Mouse (Mus musculus) intestine, embryonic 16.5 days (tissue): Measurements from ENCODE around the gene Vnn3. TPM values are rescaled to one million over a fixed set of nuclear protein-coding genes. Genes with fewer than 3 reads are reported as not detected.

ENCODE experiments used
- ATAC-seq: fragments of 200-750 bp; cut with Nextera tagmentation; 2 replicates; pipeline ENCODE4 v1.8.0; 2017; ENCODE audit warnings: moderate TSS enrichment, moderate library complexity
- H3K27ac ChIP-seq: fragments of 300-500 bp; sonication (generic); 2 replicates; pipeline ENCODE4 v1.5.1; 2014; ENCODE audit warnings: mild to moderate bottlenecking, low read length
- H3K27me3 ChIP-seq: fragments of 300-500 bp; sonication (generic); replicated peaks from 2 replicates; pipeline ENCODE4 v1.6.1; 2014; ENCODE audit warnings: low read length, control low read depth, mixed read lengths; ENCODE audit not compliant: control insufficient read depth, insufficient read depth
- H3K36me3 ChIP-seq: fragments of 300-500 bp; sonication (generic); 2 replicates; pipeline ENCODE4 v1.6.1; 2014; ENCODE audit warnings: low read length, control low read depth; ENCODE audit not compliant: control insufficient read depth, insufficient read depth
- H3K4me1 ChIP-seq: fragments of 300-500 bp; sonication (generic); 2 replicates; pipeline ENCODE4 v1.6.1; 2014; ENCODE audit warnings: low read length, control low read depth, mixed read lengths; ENCODE audit not compliant: control insufficient read depth, insufficient read depth
- H3K4me2 ChIP-seq: fragments of 300-500 bp; sonication (generic); 2 replicates; pipeline ENCODE4 v1.6.1; 2014; ENCODE audit warnings: low read depth, low read length, control low read depth
- H3K4me3 ChIP-seq: fragments of 300-500 bp; sonication (generic); 2 replicates; pipeline ENCODE4 v1.5.1; 2014; ENCODE audit warnings: mild to moderate bottlenecking, low read length
- H3K9ac ChIP-seq: fragments of 300-500 bp; sonication (generic); 2 replicates; pipeline ENCODE4 v1.6.1; 2014; ENCODE audit warnings: low read depth, low read length
- H3K9me3 ChIP-seq: fragments of 300-500 bp; sonication (generic); 2 replicates; pipeline ENCODE4 v1.6.1; 2016; ENCODE audit warnings: low read length, control low read depth; ENCODE audit not compliant: control insufficient read depth
- WGBS: fragments of 180-500 bp; shearing (Covaris S2); extraction: QIAGEN DNeasy Blood & Tissue Kit; methylation state at CpG from one replicate; pipeline ENCODE4 v1.1.7; 2014; 5-methylcytosine and 5-hydroxymethylcytosine counted together
- polyA plus RNA-seq: library from polyadenylated mRNA; unstranded; fragments of >200 nt; fragmentation: Nextera tagmentation; extraction: Ambion mirVana; gene quantifications from 2 replicates; pipeline ENCODE4 v1.2.1, GENCODE M21; 2015

Vnn3 gene
- polyA plus RNA-seq, 1 experiment from 2014 or later, result 0.21 TPM

- Histone ChIP-seq H3K27me3 (no peaks in the 10 kb centered on the region), H3K9me3 (no peaks in the 10 kb centered on the region), H3K27ac (no peak overlapping the region), H3K4me2 (no peak overlapping the region), H3K4me1 (no peaks in the 10 kb centered on the region), H3K36me3 (no peaks in the 10 kb centered on the region), H3K4me3 (no peak overlapping the region), H3K9ac (no peak overlapping the region)
- no peak for ATAC-seq
- WGBS, result 90% methylated on average over 1 of the region's 1 CpGs
Measured at GRCm38 (mm10) chr10:23884910-23885309, 33.6 kb downstream of the Vnn3 start.

GRCm38 (mm10) chr10:23886060-23886459, 34.8 kb downstream of the Vnn3 start:
- Histone ChIP-seq H3K9me3 (no peaks in the 10 kb centered on the region), H3K9ac (no peak overlapping the region), H3K27ac (no peak overlapping the region), H3K36me3 (no peaks in the 10 kb centered on the region), H3K4me3 (no peak overlapping the region), H3K27me3 (no peaks in the 10 kb centered on the region), H3K4me2 (no peak overlapping the region), H3K4me1 (no peaks in the 10 kb centered on the region)
- whole genome bisulfite sequencing, result 81% methylated on average over 3 of the region's 3 CpGs
- ATAC-seq, result no peak

- ATAC-seq, result no peak
- WGBS, result 84% methylated on average over 1 of the region's 1 CpGs
Measured at GRCm38 (mm10) chr10:23892987-23893386, 41.7 kb downstream of the Vnn3 start.

GRCm38 (mm10) chr10:23894601-23895349, 43.5 kb downstream of the Vnn3 start, which contains the start of gene Vnn1:
Gene Vnn1, plus strand, starts transcription at chr10:23894688.
- H3K27ac ChIP-seq, result no peak within 1 kb of the TSS
- peak within 1 kb of the TSS; percentile 49 for H3K9ac ChIP-seq
- H3K36me3 ChIP-seq, result no peaks in the 10 kb centered on the region
- 19% methylated on average over 21 of the region's 21 CpGs for WGBS
- H3K27me3 ChIP-seq, result no peaks in the 10 kb centered on the region
- peak within 1 kb of the TSS; percentile 61 for H3K4me2 ChIP-seq
- H3K4me1 ChIP-seq, result 0 out of 2 replicates have a peak, but pooled peaks cover 2% of the 10 kb centered on the region
- H3K9me3 ChIP-seq, result no peaks in the 10 kb centered on the region
- peak; percentile 72 for ATAC-seq
- H3K4me3 ChIP-seq, result peak within 1 kb of the TSS; percentile 39

More at GRCm38 (mm10) chr10:23892987-23893386, 41.7 kb downstream of the Vnn3 start:
- H3K9me3 ChIP-seq, result no peaks in the 10 kb centered on the region
- no peak overlapping the region for H3K9ac ChIP-seq
- H3K27ac ChIP-seq, result no peak overlapping the region
- no peak overlapping the region for H3K4me3 ChIP-seq
- no peaks in the 10 kb centered on the region for H3K36me3 ChIP-seq
- H3K4me2 ChIP-seq, result no peak overlapping the region
- H3K4me1 ChIP-seq, result 0 out of 2 replicates have a peak, but pooled peaks cover 2% of the 10 kb centered on the region
- no peaks in the 10 kb centered on the region for H3K27me3 ChIP-seq

- Histone ChIP-seq H3K4me2 (no peak overlapping the region), H3K9ac (no peak overlapping the region), H3K9me3 (no peaks in the 10 kb centered on the region), H3K27ac (no peak overlapping the region), H3K36me3 (no peaks in the 10 kb centered on the region), H3K4me3 (no peak overlapping the region), H3K27me3 (no peaks in the 10 kb centered on the region), H3K4me1 (0 out of 2 replicates have a peak, but pooled peaks cover 2% of the 10 kb centered on the region)
- WGBS, result 68% methylated on average over 7 of the region's 7 CpGs
- ATAC-seq, result no peak
Measured at GRCm38 (mm10) chr10:23895376-23895775, 44.1 kb downstream of the Vnn3 start.

- H3K4me1 ChIP-seq, result no peaks in the 10 kb centered on the region
- no peak overlapping the region for H3K4me3 ChIP-seq
- H3K27me3 ChIP-seq, result no peaks in the 10 kb centered on the region
- no peak overlapping the region for H3K4me2 ChIP-seq
- WGBS, result 88% methylated on average over 3 of the region's 3 CpGs
- ATAC-seq, result no peak
- H3K9ac ChIP-seq, result no peak overlapping the region
- H3K9me3 ChIP-seq, result no peaks in the 10 kb centered on the region
- H3K36me3 ChIP-seq, result no peaks in the 10 kb centered on the region
- H3K27ac ChIP-seq, result no peak overlapping the region
Measured at GRCm38 (mm10) chr10:23901119-23901518, 49.9 kb downstream of the Vnn3 start.

- Histone ChIP-seq H3K4me3 (no peak overlapping the region), H3K4me1 (no peaks in the 10 kb centered on the region), H3K27ac (no peak overlapping the region), H3K4me2 (no peak overlapping the region), H3K27me3 (no peaks in the 10 kb centered on the region), H3K36me3 (no peaks in the 10 kb centered on the region), H3K9ac (no peak overlapping the region), H3K9me3 (no peaks in the 10 kb centered on the region)
- no peak for ATAC-seq
- WGBS, result 94% methylated on average over 1 of the region's 1 CpGs
Measured at GRCm38 (mm10) chr10:23905661-23906060, 54.4 kb downstream of the Vnn3 start.

Other genes starting within 250 kb of the Vnn3 start
- gene Rps12, start 64.2 kb upstream of the Vnn3 start, polyA plus RNA-seq, result 161 and 175 TPM in 2 replicates
- 21.2 and 21.4 TPM in 2 replicates for gene Slc18b1, start 54.5 kb upstream of the Vnn3 start, polyA plus RNA-seq
- gene Vnn1, start 43.2 kb downstream of the Vnn3 start, polyA plus RNA-seq, result 2.6 and 2.7 TPM in 2 replicates
- gene Taar1, start 68.9 kb downstream of the Vnn3 start, polyA plus RNA-seq, result not detected in 2 replicates
- gene Taar2, start 87.1 kb downstream of the Vnn3 start, polyA plus RNA-seq, result not detected in 2 replicates
- not detected in 2 replicates for gene Taar3, start 98.1 kb downstream of the Vnn3 start, polyA plus RNA-seq
- not detected in 2 replicates for gene Taar4, start 109.0 kb downstream of the Vnn3 start, polyA plus RNA-seq
- gene Taar5, start 119.2 kb downstream of the Vnn3 start, polyA plus RNA-seq, result not detected in 2 replicates
- gene Taar6, start 134.2 kb downstream of the Vnn3 start, polyA plus RNA-seq, result not detected in 2 replicates
- gene Taar7a, start 142.0 kb downstream of the Vnn3 start, polyA plus RNA-seq, result not detected in 2 replicates
- not detected in 2 replicates for gene Taar7b, start 148.5 kb downstream of the Vnn3 start, polyA plus RNA-seq
- not detected in 2 replicates for gene Taar7d, start 175.8 kb downstream of the Vnn3 start, polyA plus RNA-seq
- not detected in 2 replicates for gene Taar7e, start 186.2 kb downstream of the Vnn3 start, polyA plus RNA-seq
- not detected in 2 replicates for gene Taar7f, start 198.0 kb downstream of the Vnn3 start, polyA plus RNA-seq
- gene Taar8a, start 225.0 kb downstream of the Vnn3 start, polyA plus RNA-seq, result not detected in 2 replicates
- gene Taar8b, start 240.8 kb downstream of the Vnn3 start, polyA plus RNA-seq, result not detected in 2 replicates